Mouse (Mus musculus): ENCODE results near the gene Pakap.

GRCm38 (mm10) chr4:57862269-57862986 lies 294.4 kb downstream of the Pakap start:
- TF ChIP-seq CTCF (IDR thresholded peaks at IDR 0.05; ENCODE audit: low read depth, low read length) (no peak), POLR2A (IDR thresholded peaks at IDR 0.05; ENCODE audit: borderline replicate concordance, low read depth, low read length) (no peak)

Data from bone marrow macrophage, adult 2 months (primary cell).